Mouse (Mus musculus): ENCODE measurements around the gene Tbc1d13. TPM values are rescaled to one million over a fixed set of nuclear protein-coding genes. Genes with fewer than 3 reads are reported as not detected.

The Tbc1d13 gene
- 10 to 100 TPM; 10.9 to 11.3 TPM for polyA plus RNA-seq (2017; shearing (Covaris generic))

DNA sequence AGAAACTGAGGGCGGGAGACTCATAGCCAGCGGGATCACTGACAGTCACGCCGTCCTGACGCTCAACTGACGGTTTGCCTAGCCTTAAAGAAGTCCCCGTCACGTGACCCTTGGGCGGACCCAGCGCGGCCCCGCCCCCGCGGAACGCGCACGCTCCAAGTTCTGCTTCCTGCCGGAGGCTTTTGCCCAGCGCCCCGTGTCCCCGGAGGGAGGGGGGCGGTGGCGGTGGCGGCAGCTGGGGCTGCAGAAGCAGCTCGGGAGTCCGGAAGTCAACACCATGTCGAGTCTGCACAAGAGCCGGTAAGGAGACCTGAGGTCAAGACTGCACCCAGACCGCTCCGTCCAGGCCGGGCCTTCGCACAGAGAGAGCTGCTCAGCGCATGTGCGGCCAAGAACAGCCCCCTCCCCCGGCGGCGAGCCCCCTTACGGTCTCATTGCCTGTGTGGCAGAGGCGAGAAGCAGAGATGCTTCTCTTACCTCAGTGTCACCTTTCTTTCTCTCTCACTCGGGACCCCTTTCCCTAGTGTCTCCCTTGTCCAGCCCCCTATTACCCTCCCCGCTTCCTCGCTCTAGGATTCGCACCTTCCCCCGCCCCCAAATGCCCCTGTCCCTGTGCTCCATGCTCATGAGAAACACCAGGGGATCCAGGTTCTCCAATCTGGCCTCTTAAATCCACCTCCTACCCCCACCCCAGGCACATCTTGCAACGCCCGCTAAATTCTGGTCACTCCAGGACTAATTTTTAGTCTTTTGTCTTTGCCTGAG, at the start of gene Tbc1d13:
Gene Tbc1d13 (plus strand): TSS at position 134 of the 765 bp plus-strand sequence.
- ATAC-seq = peak; percentile 95

DNA sequence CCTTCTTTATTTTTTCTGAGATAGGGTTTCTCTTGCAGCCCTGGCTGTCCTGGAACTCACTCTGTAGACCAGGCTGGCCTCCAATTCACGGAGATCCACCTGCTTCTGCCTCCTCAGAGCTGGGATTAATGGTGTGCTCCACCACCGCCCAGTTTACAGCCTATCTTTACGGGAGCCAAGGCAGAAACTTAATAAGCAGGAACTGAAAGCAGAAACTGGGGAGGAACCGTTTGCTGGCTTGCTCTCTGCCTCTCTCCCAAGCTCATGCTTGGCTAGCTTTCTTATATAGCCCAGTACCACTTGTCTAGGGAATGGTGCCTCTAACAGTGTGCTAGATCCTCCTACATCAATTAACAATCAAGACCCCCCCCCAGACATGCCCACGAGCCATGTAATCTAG, 49.4 kb upstream of the Tbc1d13 start:
- no peak for ATAC-seq

DNA sequence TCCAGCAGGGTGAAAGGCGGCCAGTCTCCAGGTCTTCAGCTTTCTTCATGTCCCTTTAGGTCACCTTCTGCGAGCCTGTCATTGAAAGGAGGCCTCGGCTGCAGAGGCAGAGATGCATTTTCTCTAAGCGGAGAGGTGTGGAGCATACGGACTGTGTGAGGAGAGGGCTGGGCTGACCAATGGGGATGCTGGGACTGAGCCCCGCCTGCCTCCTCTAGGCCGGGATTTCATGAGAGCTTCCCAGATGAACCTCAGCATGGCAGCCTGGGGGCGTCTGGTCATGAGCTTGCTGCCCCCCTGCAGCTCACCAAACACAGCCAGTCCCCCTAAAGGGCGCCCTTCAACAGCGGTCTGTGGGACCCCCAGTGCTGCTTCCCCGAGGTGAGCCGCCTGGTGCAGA, 48.9 kb upstream of the Tbc1d13 start:
- no peak for ATAC-seq

DNA sequence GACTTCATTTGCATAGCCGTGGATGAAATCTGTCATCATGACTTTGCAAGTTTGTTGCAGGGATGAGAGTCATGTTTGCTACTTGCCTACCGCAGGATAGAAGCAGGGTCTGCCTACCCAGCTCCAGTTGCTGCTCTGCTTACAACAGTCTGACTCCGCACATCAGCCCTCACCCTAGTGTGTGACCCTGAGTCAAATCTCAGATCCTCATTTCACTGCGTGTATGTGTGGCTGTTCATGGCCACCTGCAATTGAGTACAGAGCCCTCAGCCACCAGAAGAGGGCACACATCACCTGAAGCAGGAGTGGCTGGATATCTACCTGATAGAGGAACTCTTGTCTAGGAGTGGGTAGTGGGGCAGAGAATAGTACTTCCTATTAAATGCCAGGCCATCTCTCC, 46.2 kb upstream of the Tbc1d13 start:
- no peak for ATAC-seq

DNA sequence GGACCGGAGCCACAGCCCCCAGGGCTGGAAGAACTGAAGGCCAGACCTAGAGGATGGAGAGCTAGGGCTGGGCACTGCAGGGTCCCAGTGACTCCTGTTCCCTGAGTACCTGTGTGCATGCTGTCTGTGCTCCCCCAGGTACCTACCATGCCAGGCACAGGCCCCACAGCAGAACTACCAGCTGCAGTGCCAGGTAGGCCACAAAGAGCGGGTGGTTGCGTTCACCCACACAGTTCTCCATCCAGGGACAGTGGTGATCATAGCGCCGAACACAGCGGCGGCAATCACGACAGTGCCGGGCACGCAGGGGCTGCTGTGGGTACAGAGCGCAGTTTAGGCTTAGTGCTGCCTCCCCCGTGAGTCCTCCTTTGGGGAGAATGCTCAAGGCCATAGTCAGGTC, 42.0 kb upstream of the Tbc1d13 start:
- no peak for ATAC-seq

DNA sequence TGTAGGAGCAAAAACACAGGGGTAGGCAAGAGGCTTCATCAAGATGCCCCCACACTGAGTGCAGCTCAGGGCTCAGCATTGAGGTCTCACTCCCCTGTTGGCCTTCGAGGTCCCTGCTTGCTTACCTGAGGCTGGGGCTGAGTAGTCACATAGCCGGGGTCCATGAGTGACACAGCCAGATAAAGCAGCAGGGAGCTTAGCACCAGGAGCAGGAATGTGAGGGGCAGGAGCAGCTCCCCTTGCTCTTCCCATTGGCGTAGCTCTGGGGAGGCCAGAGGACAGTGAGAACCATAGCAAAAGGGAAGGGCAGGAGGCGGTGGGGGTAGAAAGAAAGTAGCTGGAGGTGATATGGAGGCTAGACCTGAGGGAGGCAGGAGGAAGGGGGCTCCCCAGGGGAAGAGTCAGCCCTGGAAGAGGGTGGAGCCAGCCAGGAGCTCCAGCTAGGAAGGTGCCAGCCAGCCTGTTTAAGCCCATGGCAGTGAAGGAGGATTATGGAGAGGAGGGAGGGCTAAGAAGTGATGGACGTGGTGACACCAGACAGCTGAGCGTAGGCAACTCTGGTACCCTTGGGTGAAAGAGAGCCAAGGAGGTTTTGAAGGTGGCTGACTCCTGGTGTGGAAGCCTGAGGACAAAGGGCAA, 41.1 kb upstream of the Tbc1d13 start:
- no peak for ATAC-seq

DNA sequence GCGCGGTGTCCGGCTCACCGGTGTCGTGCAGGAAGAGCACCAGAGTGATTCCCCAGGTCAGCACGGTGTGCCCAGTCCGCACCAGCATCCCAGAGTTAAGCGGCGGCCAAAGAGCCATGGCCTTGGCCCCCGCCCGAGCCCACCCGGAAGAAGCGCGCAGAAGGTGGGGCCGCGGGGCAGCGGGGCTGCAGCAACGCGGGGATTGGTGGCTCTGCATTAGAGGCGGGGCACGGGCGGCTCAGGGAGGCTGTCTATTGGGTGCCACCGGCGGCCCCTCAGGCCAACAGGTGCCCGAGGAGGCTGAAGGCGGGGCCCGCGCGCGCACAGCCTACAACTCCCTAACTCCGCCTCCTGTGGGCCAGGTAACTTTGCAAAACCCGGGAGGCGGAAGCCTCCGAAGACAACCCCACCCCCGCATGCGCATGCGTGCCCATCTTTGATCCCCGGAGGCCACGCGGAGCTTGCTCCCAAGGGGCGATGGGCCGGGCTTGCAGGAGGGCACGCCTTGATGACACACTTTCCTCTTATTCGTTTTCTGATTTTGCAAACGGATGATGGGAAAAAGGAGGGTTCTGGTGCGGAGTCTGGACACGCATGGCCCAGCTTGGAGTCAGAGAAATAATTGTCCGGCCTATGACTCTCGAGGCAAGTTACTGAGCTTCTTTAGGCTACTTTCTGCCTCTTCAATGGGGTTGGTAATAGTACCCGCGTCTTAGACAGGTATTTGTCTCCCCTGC, 39.9 kb upstream of the Tbc1d13 start, which contains the start of gene Zdhhc12:
Gene Zdhhc12 (minus strand): TSS at position 178 of the 737 bp plus-strand sequence.
- ATAC-seq = peak; percentile 96

DNA sequence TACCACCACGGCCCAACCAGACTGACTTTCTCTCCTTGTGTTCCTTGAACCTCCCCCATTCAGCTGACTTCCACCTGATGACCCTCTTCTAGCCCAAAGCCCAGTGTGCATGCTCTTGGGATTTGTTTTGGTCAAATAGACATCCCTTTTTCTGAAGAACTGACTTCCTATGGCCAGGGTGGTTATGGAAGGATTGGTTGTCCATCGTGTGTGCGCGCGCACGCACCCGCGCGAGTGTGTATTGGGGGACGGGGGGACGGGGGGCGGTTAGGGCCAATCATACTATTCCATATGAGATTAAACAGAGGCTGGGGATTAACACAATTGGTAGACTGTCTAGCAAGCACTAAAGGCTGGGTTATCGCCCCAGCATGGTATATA, 39.3 kb upstream of the Tbc1d13 start:
- no peak for ATAC-seq

DNA sequence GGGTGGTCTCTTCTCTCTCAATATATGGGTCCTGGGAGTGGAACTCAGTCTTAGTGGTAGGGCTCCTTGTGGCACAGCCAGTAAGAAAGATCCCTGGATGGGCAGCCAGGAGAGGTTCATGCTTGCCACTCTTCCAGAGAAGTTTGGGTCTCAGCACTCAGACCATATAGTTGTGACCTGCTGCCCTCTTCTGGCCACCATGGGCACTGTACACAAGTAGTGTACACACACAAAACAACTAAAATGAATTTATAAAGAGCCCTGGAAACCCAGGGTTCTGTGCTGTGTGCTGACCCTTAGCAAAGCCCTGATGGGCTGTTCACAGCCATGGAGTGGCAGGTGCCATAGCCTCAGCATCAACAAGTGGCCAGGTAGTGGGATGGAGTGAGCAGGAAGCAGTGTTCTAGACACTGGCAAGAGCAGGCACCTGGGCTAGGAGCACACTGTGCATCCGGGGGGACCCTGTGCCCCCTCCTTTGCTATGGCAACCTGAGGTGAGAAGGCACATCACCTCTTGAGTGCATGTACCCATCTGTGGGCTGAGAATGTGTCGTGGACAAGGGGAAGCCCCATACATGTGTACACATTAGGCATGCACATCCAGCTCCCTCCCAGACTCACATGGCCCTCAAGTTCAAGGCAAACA, 37.5 kb upstream of the Tbc1d13 start:
- ATAC-seq = no peak

DNA sequence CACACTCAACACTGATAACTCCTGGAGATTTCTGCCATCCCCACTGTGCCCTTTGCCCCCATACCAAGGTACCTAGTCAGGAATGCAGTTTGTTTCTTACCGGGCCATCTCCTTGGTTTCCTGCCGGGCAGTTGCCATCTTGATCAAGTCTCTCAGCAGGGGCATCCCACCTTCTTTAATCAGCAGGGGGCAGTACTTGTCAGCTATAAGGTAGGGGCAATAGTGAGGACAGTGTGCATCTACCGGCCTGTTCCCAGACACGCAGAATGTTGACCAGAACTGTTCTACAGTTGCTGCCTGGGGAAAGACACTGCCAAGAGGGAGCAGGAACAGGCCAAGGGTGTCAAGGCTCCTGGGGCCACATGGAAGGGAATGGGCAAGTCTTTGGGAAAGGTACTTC, 33.3 kb upstream of the Tbc1d13 start:
- no peak for ATAC-seq

DNA sequence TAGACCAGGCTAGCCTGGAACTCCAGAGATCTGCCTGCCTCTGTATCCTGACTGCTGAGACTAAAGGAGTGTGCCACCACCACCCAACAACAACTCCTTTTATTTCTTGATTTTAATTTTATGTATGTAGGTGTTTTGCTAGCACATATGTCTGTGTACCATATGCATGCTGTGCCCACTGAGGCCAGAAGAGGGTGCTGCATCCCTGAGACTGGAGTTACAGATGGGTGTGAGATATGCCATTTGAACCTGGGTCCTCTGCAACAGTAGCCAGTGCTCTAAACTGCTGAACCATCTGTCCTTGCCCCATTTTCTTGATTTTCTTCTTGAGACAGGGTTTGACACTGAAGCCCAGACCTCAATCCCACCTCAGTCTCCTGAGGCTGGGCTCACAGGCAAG, 27.2 kb upstream of the Tbc1d13 start:
- peak; percentile 63 for ATAC-seq

DNA sequence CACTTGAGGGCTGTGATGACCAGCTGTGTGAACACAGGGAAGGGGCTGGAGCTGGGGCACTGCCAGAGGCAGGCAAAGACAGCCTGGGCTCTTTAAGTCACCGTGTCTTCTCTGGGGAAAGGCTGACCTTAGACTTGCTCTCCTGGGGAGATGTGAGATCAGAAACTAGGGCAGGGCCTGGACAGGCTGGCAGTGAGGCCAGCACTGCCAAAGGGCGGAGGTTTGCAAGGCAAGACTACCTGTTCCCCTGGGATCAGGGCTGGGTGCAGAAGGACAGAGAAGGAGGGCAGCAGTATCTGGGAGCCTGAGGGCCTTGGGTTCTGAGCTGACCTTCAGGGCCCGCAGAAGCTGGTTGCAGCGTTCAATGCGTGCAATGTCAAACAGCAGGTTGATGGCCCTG, 25.9 kb upstream of the Tbc1d13 start:
- no peak for ATAC-seq

DNA sequence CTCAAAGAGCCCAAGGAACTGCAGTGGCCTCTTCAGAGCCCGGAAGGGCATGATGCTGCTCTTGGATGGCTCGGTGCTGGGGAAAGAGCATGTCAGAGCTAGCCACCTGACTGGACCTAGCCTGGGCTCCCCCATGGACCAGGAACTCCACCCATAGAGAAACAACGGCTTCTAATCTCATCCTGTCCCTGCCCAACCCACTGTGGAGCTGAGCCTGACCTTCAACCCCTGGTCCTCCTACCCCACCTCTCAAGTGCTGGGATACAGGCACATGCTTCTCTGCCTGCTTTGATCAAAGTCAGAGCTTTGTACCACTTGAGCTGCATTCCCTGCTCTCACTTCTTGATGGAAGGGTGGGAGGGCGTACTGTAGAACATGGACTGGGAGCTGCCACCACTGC, 25.3 kb upstream of the Tbc1d13 start:
- no peak for ATAC-seq

DNA sequence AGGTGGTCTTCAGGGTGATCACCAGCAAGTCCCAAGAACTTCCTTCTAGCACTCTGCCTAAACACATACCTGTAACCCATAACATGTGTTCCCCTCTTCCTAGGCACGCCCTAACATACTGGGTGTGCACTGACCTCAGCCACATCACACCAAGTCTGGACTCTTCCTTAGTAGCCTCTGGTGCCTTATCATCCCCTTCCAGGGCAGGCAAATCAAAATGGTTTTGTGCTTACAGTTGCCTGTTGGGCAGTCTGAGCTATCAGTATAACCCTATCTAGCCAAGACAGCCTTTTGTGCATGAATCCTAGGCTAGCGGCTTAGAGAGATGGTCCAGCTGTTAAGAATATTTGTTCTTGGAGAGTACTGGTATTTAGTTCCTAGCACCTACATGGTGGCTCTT, 22.0 kb upstream of the Tbc1d13 start:
- no peak for ATAC-seq

DNA sequence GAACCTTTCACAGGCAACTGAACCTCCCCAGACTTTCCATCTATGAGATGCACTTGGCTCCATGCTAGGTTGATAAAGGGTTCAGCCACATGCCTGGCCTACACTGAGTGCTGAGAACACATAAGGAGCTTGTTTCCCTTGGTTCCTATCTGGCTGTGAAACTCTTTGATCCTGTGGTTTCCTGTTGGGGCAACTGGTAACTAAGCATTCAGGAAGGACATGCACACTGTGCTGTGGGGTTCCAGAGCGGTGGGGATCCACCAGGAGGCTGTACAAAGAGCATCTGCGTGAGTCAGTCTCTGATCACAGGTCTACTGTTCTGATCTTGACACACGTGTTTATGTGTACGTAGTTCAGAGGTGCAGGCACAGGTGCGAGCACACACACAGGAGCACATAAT, 21.0 kb upstream of the Tbc1d13 start:
- ATAC-seq = no peak

DNA sequence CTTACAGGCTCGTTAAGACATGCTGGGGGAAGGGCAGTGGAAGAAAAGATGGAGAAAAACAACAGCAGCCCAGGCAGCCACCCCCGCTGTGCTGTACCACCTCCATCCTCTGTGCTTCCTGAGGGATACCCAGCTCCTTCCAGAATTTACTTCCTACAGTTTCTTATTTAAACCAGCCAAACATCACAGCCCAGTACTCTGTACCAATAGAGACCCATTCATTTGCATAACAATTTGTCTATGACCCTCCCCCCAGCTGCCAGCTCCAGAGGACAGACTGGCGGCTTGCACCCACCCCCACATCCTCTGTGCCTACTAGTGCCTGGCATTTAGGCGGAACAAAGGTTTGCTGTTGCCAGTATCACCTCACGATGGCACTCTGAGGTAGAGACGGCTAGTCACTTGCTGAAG, 13.9 kb upstream of the Tbc1d13 start:
- peak; percentile 69 for ATAC-seq

DNA sequence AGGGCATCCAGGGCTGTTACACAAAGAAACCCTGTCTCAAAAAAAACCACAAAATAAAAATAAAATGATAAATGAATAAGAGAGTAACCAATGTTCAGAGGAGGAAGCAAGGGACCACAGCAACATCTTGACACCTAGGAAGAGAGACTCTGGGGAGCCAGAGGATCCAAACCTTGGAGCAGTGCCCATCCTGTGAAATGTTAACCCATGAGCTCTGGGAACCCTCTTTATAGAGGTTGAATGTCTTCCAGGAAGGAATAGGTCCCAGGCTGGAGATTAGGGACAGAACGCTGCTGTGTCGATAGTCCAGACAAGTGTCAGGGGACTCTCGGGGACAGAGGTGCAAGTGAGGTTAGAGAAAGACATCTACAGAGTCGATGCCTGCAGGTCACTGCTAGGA, 13.3 kb upstream of the Tbc1d13 start:
- ATAC-seq = no peak

DNA sequence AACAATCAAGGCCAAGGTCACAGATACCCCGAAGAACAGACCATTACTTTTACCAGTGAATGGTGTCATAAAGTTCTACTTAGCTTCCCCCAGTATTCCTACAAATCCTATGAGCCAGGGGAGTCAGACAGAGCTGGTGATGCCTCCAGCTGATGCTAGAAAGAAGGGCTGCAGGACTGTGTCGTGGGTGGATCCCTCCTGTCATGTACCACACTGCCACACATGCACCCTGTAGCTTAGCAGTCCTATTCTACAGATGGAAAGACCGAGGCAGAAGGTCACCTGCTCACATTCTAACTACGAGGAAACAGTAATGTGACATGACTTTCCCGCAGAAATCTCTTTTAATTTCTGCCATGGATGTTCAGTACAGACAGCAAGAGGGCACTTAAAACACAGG, 10.8 kb upstream of the Tbc1d13 start:
- ATAC-seq = no peak

DNA sequence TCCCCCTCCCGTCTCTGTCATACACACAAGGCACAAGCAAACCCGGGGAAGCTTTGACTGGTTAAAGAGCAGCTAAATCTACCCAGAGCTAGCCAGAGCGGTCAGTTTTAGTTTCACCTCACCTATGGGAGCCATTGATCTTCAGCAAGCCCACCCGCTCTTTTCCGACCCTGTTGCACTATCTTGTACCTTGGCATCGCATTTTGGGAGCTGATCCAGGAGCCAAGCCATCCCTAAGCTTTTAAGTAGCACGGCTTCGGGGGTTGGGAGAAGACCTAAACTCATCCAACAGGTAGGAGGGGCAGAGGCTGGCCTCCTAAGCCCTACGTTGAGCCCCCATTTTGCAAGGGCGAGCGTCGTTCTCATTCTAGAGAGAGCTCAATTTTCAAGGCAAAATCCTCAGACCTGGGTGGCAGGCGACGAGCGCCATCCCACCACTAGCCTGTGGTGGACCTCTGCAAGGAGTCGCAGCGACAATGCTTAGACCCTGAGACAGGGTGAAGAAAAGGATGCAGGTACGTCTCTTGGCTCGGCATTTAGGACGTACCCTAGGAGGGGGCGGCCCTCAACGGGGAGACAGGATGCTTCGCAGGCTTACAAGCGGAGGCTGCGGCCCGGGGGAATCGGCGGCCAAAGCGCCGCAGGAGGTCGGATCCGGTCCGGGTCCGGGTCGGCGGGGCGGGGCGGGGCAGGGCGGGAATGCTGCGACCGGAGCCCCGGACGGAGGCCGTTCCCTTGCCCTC, 9.6 kb upstream of the Tbc1d13 start:
- ATAC-seq = peak; percentile 48

DNA sequence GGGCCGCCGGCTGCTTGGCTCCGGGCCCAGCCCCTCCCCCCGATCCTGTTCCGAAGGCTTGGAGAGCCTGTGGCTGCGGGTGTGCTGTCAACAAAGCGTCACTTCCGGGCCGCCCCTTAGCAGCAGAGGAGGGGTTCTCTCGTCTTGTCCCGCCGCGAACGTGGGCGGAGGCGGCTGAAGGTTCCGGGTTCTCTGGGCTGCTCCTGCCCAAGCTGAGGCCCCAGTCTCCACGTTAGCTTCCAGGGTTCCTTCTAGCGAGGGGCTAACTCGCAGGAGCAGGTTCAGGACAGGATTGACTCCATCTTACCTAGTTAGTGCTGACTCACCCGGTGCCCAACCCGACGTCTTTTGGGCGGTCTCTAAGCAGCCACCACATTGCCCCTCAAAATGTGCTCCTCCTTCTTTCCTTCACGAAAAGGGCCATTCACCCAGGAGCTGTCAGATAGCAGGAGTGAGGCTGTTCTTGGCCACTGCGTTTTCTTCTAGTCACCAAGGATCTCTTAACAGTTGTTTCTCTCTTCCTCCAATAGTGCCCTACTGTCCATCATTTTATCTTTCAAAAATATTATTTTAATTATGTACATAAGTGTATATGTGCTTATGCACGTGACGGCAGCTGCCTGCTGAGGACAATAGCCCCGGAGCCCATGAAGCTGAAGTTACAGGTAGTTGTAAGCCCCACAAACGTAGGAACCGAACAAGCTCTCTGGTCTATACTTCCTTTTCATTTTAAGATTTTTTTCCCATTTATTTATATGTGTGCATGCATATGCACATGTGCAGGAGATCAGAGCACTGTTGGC, 8.9 kb upstream of the Tbc1d13 start, which contains the start of gene Zer1:
Gene Zer1 (minus strand): TSS at position 114 of the 803 bp plus-strand sequence.
- peak; percentile 83 for ATAC-seq

DNA sequence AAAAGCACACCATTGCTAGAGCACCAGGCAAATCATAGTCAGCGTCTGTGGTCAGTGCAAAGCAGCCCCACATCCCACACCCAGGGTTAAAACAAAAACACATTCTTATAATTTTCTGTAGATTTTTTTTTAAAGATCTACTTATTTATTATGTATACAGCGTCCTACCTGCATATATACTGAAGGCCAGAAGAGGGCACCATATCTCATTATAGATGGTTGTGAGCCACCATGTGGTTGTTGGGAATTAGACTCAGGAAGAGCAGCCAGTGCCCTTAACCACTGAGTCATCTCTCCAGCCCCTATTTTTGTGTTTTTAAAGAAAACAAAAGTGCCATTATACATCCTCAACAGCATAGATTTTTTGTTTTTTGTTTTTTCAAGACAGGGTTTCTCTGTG, 4.8 kb upstream of the Tbc1d13 start:
- ATAC-seq = peak; percentile 16
